Mouse (Mus musculus) gastrocnemius, postnatal 25 days (tissue): ENCODE data around the gene Rasa2. TPM values are rescaled to one million over a fixed set of nuclear protein-coding genes. Genes with fewer than 3 reads are reported as not detected.

Source experiments
- DNase-seq: peaks from one replicate; pipeline ENCODE4 v3.0.0; 2022
- total RNA-seq, 2 experiments: library from RNA; stranded (reverse); gene quantifications; 1 replicate in 1 of 2; 2 replicates in 1 of 2; pipeline ENCODE4 v1.2.3; 2021

The Rasa2 gene
- total RNA-seq, 2 experiments from 2014 or later, result 2.2 to 3.7 TPM

DNA sequence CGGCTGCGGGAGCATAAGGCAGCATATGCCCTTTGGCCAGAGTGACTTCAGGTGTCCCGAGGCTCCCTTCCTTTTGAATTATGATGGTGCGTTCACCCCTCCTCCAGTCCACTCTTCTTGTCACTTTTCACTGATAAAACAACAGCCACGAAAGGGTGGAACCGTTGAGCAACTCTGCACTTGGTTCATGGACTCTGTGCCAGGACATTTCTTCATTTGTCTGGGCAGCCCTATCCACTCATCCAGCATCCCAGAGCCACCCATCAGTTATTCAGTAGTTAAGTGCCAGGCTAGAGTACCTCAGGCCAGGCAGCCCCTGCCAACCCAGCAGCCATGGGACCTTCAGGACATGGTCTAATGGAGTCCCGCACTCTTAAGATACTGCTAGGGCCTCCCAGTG is 7.1 kb upstream of the Rasa2 start:
- no peak for DNase-seq

DNA sequence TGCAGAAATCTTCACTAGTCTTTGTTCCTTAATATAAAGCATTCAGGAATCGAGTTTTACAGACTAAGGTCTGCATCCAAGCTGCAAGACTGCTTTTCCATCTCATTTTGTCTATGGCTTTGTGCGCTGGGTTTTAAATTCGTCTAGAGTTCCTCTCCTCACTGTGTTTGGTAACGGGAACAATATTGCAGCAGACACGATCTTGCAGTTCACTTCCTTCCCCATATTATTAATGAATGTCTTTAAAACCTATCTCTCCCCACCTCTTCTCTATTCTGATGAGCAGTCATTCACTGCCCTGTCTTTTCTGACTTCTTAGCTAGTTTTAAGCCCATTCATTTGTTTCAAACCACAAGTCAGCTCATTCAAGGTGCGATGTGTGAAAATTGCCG is 5.7 kb upstream of the Rasa2 start:
- no peak for DNase-seq

DNA sequence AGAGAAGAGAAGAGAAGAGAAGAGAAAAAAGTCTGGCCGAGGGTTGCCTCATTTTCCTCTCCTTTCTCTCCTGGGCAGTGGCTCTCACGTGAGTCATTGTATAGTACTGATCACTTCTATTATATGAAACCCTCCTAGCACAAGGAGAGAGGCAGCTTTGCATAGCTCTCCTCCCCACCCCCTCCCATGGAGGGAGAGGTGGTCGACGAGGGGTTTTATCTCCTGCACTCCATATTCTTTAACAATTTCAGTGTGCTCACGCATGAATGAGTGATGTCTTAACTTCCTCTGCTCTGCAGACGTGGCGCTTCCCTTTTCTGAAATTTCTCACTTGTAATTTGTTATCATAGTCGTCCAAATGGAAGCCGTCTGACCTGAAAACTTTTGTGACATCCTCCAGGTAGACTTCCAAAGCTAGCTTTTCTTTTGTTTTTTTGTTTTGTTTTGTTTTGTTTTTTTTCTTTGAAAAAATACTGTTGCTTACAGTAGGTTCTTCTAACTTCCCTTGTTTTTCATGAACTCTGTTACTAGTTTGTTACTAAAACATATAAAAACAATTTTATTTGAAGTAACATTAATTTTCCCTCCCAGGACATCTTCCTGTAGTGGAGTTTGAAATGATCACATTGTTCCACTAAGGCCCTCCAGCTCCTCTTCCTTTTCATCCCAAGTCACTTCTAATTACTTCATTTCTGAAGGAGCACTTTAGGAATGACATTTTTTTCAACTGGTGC is 5.2 kb upstream of the Rasa2 start:
- DNase-seq, result no peak

DNA sequence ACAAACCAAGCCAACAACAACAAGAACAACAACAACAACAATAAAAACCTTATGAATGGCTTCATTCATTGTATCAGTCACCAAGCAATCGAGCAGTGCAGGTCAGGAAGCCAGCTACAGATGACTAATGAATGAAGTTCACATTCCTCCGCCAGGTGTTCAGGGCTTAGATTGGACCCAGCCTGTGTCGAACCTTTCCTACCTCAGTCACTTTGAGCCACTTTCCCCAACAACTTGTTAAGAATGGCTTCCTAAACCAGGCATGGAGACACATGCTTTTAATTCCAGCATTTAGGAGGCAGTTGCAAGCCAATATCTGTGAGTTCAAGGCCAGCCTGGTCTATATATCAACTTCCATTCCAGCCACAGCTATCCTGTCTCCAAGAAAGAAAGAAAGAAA is 4.5 kb upstream of the Rasa2 start:
- no peak for DNase-seq

DNA sequence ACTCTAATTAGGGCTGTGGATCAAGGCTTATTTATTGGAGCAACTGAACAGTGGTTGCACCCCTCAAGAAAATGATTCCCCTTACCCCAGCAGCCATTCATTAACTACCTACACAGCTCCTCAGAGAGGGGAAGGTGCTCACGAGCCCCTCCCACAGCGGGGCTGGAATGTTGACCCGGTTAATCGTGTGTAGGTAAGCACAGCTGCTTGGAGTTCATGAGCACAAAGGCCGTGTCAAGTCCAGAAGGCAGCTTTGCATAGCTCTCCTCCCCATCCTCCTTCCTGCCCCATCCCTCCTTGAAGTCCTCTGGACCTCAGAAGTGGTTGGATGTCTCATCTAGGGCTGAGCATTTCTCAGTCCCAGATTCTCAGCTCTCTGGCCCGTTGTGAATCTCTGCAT is 3.8 kb upstream of the Rasa2 start:
- DNase-seq, result no peak

DNA sequence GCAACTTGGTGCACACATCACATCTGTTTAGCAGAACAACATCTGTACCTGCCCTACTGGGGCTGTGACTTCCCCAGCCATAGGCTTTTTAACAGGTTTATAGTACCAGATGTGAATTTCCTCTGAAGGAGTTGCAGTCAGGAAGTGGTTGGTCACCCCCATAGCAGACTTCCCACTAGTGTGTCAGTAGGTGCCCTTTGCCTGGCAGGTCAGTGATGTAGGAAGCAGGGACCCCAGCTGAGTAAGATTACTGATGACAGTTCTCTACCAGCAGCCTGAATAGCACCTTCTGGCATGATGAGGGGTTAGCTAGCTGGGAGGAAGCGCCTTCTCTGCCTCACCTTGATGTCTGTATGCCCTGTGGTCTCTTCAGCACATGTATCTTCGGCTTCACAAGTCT is 2.4 kb upstream of the Rasa2 start:
- DNase-seq, result no peak

DNA sequence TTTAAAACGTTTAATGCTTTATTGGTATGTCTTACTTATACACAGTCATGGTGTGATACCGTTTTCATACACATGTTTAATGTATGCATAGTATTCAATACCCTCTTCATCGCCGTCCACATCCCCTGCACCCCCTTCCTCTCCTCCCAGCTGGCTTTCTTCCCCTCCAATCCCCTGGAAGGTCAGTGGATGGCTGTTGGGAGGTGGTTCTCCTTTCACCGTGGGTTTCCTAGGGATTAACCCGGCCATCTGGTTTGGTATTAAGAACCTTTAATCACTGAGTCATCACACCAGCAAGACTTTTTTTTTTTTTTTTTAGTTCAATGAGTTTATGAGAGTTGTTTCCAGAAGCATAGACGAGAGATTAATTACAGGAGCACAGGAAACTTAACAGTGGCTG is 1.3 kb upstream of the Rasa2 start:
- DNase-seq, result no peak

DNA sequence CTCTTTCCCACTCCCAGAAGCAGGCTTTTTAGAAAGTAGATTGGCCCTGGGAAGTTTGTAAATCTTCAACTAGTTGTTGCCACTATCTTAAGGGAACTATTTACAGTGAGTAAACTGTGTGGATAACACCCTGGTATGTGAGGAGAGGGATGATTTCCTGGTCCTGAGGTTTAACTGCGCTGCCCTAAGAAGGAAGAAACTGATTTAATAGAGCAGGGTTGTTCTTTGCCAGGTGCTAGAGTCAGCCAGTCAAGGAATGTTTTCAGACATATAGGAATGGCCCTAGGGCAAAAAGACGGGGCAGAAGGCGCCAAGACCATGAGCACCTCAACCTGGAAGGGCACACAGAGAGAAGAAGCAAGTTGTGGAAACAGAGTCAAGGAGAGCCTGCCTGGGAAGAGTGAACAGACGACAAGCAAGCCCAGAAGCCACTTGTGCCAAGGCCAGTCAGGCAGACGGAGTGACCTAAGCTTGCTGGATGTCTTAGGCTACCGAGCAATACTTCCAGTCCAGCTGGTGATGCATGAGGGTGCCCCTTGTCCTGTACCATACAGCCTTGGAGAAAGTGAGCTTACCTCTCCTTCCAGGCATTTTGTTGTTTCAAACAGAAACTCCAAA is 765 bp upstream of the Rasa2 start:
- no peak for DNase-seq

DNA sequence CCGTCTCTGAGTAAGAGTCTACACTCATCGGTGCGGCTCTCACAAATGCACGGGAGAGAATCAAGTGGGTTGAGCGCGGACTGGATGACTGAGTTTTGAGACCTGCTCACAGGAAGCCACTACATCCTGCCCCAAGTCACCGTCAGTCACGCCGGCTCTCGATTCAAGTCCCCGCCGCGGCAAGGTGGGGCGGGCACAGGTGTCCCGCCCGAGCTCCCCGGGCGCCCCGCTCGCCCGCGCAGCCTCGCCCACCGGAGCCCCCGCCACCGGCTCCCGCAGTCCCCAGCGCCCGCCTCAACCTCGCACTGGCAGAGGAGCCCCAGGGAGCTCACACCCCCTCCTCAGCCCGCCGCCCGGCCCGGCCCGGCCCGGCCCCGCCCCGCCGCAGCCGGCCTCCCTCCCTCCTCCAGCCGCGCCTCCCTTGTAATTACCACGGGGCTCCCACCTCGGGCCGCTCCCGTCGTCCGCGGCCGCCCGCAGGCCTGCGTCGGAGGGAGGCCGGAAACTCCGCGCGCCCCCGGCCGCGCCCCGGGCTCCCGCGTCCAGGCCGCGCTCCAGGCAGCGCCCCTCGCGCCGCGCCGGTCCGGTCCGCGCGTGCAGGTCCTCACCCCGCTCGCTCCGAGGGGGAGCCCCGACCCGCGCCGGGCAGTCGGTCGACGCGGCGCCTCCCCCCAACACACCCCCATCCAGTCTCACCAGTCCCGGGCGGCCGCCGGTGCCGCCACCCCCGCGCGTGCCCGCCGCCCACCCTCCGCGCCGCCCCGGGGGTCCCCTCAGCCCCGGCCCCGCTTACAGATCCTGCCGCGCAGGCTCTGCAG is 637 bp downstream of the Rasa2 start:
- peak; percentile 38 for DNase-seq

DNA sequence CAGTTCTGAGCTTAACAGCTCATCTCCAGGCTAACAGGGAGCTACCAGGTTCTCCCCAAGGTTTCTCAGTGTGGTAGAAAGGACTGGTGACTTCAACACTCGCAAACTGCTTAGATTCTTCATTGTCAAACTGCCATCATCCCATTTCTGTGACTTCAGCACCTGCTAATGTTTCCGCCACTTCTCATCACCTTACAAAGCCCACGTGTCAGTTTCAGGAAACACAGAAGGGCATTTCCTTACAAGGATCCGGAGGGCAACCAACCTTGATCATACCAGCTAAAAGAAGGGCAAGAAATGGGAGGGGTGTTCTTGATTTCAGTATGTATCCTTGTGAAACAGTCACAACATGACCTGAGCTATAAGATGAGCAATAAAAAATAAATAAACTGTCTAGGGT is 2.3 kb downstream of the Rasa2 start:
- no peak for DNase-seq

DNA sequence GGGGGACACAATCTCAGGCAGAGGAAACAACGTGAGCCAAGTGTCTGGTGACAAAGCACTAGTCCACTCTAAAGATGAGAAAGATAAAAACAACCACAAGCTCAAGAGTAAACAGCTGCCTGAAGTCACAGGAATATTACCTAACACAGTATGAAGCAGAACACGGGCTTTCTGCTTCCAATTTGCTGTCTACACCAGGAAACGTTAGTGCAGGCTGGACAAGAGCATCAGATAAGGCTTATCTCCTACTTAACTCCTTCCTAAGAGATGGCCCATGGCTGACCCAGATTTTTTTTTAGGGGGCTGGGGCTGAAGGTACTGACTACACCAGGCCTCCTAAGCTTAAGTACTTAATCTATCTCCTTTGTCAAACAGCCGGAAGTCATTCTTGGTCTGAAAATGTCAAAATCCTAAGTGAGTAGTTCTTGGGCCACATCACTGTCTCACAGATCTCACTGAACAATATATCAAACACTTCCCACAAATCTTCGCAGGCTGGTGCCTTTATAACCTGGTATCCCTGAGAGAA is 3.8 kb downstream of the Rasa2 start:
- DNase-seq, result no peak

DNA sequence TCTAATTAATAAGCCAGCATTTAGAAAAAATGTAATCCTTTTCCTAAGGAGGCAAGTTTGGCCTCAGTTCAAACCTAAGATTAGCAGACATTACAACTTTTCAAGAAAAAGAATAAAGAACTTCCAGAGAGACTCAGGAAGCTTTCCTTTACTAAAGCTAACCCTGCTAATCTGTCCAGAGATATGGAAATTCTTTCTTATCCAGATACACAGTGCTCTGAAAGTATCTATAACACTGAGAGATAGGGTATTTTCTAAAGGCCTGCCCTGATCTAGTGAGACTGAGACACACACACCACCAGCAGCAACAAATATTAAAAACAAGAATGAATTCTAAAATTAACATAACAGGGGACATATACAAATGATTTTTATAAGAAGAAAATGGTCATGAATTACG is 4.4 kb downstream of the Rasa2 start:
- no peak for DNase-seq

DNA sequence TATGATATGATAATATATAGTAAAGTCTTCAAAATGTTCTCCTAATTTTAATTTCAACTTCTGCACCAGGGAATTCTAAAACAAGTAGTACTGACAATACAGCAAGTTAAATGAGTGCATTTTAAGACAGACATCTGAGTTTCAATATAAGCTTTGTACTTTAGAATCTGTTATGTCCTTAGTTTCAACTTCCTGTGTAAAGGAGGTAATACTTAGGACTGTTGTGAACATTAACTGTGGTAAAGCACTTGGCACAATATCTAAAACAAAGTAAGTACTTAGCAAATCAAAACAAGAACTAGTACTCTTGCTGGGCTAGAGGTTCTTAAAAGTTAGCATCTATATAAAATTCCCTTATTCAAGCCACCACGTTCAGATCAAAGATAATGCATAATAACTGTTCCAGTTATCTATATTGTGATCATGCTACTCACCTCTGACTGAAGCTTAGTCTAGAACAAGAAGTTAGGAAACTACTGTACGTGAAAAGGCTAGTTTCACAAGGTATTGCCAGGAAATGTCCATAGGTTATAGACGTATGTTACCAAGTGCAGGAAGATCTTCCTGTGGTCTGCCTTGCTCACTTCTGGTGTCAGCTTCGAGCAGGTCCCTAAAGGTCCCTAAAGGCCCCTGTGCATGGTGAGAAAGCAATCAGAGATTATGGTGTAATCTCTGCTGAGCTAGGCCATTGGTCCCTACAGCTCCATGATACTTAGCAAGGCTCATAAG is 12.8 kb downstream of the Rasa2 start:
- DNase-seq, result no peak

DNA sequence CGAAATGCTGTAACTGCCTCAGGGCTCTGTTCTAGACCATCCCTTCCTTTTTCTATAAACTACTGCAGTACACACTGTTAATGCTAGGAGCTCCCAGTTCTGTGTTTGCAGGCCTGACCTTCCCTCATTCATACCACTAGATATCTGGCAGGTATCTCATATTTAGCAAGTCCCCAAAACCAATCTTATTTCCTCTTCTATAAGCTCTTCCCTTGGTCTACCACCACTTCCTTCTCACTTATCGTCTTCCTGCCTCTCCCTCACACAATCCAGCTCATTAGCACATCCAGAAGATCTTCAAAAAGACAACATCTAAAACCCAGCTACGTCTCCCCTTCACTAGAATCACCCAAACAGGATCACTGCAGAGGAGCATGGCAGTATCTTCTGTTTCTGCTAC is 19.1 kb downstream of the Rasa2 start:
- no peak for DNase-seq

DNA sequence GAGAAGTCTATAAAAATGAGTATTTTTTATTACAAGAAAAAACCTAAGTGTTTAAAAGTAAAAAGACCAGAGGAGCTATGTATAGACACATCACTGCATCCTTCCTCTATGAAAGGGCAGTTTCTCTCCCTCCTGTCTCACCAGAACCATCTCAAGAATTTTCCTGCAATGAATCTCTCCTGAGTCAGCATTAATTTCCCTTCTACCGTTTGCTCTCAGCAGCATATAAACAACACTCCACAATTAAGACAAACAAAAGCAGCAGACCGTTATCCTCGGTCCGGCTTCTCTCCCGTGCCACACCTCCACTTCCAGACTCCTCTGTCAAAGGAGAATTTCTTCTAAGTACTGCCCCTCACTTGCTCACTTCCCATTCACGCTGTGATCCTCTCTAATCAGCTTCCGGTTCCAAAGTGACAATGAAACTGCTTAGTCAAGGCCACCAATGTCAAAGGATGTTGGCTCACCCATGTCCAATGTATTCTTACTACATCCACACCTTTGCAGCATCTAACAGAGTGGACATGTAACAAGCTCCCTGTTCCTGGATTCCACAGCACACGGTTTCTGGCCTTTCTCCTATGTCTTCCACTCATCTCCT is 19.6 kb downstream of the Rasa2 start:
- no peak for DNase-seq

DNA sequence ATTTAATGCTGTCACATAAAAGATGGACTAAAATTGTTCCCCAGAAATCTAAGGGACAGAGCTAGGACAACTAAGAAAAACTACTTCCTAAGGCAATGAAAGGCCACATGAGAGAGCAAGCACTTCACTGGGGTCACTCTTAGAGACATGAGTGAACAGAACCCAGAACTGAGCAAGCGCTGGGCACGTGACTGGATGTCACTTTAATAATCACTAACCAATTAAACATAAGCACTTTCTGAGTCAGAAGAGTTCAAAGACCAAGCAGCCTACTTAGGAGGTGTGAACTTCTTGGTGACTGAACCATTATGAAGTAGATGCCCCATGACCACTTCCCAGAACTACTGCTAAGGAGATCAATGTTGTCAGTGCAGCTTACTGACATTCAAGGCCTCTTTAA is 20.6 kb downstream of the Rasa2 start:
- no peak for DNase-seq

DNA sequence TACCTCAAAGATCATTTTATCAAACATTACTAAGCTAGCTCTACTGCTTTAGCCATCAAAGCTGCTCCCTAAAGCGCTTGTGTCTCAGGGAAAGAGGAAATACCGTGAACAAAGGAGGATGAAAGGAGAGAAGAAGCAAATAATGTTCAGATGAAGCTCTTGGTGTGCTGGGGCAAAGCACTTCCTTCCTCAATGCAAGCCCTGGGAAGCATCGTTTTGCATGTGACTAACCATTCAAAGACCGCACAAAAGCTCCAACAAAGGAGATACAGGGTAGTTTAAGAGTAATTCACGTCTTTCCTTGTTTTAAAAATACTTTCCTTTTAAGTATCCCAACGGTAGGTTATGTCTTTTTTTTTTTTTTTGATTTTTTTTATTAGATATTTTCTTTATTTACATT is 28.0 kb downstream of the Rasa2 start:
- no peak for DNase-seq

DNA sequence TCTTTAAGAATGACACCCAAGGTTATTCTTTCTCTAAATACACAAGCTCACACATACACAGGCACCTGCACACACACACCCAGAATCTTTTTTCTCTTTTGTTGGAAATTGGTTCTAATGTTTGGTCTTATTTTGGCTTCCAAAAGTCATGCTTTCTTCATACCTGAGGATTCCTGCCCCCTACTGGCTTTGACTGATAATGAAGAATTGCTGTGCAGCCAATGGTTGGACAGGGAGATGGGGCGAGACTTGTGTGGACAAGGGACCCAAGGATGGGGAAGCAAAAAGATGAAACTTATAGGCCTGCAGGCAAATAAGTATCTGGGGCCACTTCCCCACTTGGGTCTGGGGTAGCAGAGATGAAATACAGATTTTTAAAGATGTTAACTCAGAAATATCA is 33.5 kb downstream of the Rasa2 start:
- DNase-seq, result no peak

DNA sequence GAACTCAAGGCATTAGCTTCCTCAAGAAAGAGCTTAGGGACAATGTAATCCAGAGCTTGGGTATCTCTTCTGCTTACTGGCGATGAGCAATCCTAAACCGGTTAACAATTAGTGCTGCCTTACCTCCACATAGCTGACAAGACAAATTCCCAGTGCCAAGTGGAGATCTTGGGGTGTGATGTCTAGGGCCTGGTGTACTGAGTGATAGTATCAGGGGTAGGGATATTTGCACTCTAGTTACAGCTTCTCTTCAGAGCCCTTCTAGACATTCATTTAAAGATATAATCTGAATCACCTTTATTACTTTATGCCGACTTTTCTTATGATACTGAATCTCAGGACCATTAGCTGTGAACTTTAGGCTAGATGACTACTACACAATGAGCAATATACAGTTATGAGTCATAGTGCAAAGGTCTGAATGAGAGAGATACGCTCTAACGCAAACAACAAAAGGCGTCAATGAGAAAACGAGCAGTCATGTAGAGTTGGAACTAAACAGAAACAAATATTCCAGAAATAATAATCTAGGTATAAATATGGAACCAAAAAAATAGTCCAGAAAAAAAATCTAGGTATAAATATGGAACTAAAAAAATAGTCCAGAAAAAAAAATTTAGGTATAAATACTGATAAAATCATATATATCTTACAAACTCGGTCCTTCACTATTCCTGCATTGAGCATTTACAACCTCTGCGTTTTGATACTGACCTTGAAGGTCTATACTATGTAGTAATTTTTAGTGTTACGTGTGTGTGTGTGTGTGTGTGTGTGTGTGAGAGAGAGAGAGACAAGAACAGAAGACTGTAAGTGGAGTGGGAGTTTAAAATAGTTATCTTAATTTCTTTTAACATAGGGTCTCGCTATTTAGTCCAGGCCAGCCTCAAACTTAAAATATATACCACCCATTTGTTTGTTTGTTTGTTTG is 38.5 kb downstream of the Rasa2 start:
- no peak for DNase-seq

DNA sequence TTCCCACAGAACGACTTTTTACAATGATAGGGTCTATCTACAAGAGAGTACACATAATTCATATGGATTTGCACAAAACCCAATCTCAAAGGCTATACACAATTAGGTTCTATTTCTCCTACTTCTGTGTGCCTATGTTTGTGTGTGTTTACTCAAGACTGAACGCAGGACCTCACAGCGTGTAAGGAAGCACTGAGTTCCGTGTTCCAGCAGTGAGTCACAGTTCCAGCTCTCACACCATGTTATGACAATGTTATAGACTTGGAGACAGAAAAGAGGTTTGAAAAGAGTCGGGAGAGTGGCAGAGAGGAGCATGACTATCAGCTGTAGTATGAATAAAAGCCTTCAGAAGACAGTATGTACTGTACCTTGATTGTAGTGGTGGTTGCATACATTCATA is 42.1 kb downstream of the Rasa2 start:
- DNase-seq, result no peak

DNA sequence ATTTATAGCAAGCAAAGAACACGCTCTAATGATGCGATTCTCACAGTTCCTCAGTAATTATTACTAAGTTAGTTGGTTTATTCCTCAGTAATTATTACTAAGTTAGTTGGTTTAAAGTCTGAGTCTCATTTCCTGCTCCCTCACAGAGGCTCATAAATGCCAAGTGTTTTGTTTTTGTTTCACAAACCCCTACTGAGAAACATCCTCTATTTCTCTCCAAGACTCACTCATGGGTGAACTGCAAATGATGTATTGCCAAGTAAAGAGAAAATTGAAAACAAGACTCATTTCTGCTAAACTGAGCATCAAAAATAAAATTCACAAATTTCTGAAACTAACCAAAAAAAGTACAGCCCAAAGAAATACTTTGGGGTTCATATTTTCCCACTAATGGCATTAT is 47.9 kb downstream of the Rasa2 start:
- DNase-seq, result no peak
